Mouse (Mus musculus): ENCODE measurements around the gene Gm6526.
"Not testable (repeated sequence)": the region's sequence is repeated elsewhere in the genome, so short reads cannot be mapped to it uniquely, and the experiment has no call there.

The Gm6526 gene

GRCm38 (mm10) chr14:43747566-43747965, at the start of gene Gm6526:
Gene Gm6526, plus strand, starts transcription at chr14:43747866.
- not testable (repeated sequence) for DNase-seq (ENCODE audit: low spot score)

DNA sequence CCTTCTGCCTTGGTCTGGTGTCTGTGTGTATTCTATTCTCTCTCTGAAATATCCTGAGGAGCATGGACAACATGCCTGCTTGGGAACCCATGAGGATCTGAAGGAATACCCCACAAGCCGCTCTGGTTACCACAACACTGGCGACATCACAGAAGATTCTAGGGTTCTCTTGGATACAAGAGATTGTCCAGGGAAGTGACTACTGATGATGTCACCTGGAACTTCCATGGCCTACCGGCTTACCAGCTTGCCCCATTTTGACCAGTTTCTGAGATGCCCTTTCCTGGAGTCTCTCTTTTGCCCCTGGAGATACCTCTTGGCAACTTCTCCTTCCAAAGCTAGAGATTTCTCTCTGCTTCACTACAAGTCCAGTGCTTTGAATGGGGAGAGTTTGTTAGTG, 20.3 kb upstream of the Gm6526 start, which contains the start of gene Gm16506:
Gm16506 (minus strand) TSS at position 101 of the 400 bp plus-strand sequence.
- DNase-seq (ENCODE audit: low spot score): not testable (repeated sequence)

DNA sequence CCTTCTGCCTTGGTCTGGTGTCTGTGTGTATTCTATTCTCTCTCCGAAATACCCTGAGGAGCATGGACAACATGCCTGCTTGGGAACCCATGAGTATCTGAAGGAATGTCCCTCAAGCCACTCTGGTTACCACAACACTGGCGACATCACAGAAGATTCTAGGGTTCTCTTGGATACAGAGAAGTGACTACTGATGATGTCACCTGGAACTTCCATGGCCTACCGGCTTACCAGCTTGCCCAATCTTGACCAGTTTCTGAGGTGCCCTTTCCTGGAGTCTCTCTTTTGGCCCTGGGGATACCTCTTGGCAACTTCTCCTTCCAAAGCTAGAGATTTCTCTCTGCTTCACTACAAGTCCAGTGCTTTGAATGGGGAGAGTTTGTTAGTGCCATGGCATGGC, 37.0 kb downstream of the Gm6526 start, which contains the start of gene Gm8180:
Gm8180 (minus strand) TSS at position 101 of the 400 bp plus-strand sequence.
- not testable (repeated sequence) for DNase-seq (ENCODE audit: low spot score)

DNA sequence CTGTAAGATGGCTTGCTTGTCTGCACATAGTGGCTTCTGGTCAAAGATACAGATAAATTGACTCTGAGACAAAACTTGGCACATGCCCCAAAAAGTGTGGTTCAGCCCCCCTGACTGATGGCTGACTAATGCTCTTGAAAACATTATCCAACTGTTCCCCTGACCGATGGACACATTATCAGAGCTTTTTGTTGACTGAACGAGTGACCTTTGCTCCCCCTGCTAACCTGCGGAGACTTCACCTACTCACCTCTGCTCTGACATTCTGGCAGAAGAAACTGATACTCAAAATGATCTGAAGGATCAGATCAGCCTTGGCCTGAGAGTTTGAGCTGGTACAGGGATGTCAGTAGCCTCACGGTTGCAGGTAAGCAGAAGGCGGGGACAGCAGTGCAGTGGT, 46.1 kb downstream of the Gm6526 start:
- DNase-seq (ENCODE audit: low spot score): not testable (repeated sequence)

- DNase-seq (ENCODE audit: low spot score): no peak
These were observed 48.6 kb downstream of the Gm6526 start for GRCm38 (mm10) chr14:43796069-43796904.

- not testable (repeated sequence) for DNase-seq (ENCODE audit: low spot score)
These were observed 49.3 kb downstream of the Gm6526 start for GRCm38 (mm10) chr14:43796905-43797470.

DNA sequence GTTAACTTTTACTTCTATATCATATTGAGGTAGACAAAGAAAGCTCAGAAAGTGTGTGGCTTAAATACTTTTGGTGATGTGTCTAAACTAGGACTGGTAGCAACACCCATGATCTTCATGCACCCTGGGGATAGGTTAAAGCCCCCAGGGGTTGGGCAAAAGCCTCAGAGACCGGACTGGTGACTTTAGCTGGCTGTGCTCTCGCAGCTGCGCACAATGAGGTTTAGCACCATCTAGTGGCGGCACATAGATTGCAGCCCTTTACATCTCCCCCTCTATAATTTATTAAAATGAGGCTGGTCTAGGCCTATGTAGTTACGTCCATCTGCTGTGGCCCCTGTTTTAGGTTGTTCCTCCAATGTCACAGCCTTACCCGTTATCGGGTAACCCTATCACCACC, 56.8 kb downstream of the Gm6526 start:
- not testable (repeated sequence) for DNase-seq (ENCODE audit: low spot score)
